Mouse (Mus musculus) embryonic facial prominence, embryonic 14.5 days (tissue): Measurements from ENCODE around the gene Ubr2. TPM values are rescaled to one million over a fixed set of nuclear protein-coding genes. Genes with fewer than 3 reads are reported as not detected.
A peak's percentile ranks its signal among the peaks of the same experiment; 100 is the strongest.

Source experiments
- ATAC-seq: fragments of 200-750 bp; cut with Nextera tagmentation; 2 replicates; pipeline ENCODE4 v1.8.0; 2017; ENCODE audit warnings: low read depth, moderate number of reproducible peaks, moderate TSS enrichment
- DNase-seq: peaks from one replicate; pipeline ENCODE4 v3.0.0-alpha.2; 2015; ENCODE audit warnings: low spot score
- H3K27ac ChIP-seq: fragments of 300-500 bp; sonication (generic); replicated peaks from 2 replicates; pipeline ENCODE4 v1.5.1; 2014; ENCODE audit warnings: low read depth, mild to moderate bottlenecking, low read length, moderate library complexity
- H3K27me3 ChIP-seq: fragments of 300-500 bp; sonication (generic); replicated peaks from 2 replicates; pipeline ENCODE4 v1.6.1; 2014; ENCODE audit warnings: low read length; ENCODE audit not compliant: control insufficient read depth, insufficient read depth
- H3K36me3 ChIP-seq: fragments of 300-500 bp; sonication (generic); 2 replicates; pipeline ENCODE4 v1.6.1; 2014; ENCODE audit warnings: low read length, mixed read lengths; ENCODE audit not compliant: control insufficient read depth, insufficient read depth
- H3K4me1 ChIP-seq: fragments of 300-500 bp; sonication (generic); 2 replicates; pipeline ENCODE4 v1.6.1; 2014; ENCODE audit warnings: antibody characterized with exemption, low read length; ENCODE audit not compliant: control insufficient read depth, insufficient read depth
- H3K4me2 ChIP-seq: fragments of 300-500 bp; sonication (generic); 2 replicates; pipeline ENCODE4 v1.6.1; 2014; ENCODE audit warnings: low read depth, mild to moderate bottlenecking, low read length, moderate library complexity, mixed read lengths
- H3K4me3 ChIP-seq: fragments of 300-500 bp; sonication (generic); 2 replicates; pipeline ENCODE4 v1.5.1; 2014; ENCODE audit warnings: low read depth, mild to moderate bottlenecking, low read length
- H3K9ac ChIP-seq: fragments of 300-500 bp; sonication (generic); 2 replicates; pipeline ENCODE4 v1.6.1; 2014; ENCODE audit warnings: low read depth, mild to moderate bottlenecking, low read length, moderate library complexity, mixed read lengths
- H3K9me3 ChIP-seq: fragments of 300-500 bp; sonication (generic); 2 replicates; pipeline ENCODE4 v1.6.1; 2016; ENCODE audit warnings: low read length; ENCODE audit not compliant: control insufficient read depth
- WGBS: fragments of 180-500 bp; shearing (Covaris S2); extraction: QIAGEN DNeasy Blood & Tissue Kit; methylation state at CpG from one replicate; pipeline ENCODE4 v1.1.7; 2014; 5-methylcytosine and 5-hydroxymethylcytosine counted together
- polyA plus RNA-seq: library from polyadenylated mRNA; unstranded; fragments of >200 nt; fragmentation: Nextera tagmentation; extraction: Ambion mirVana; gene quantifications from 2 replicates; pipeline ENCODE4 v1.2.1, GENCODE M21; 2014

The Ubr2 gene
- polyA plus RNA-seq, 1 experiment from 2014 or later = 21.9 TPM

DNA sequence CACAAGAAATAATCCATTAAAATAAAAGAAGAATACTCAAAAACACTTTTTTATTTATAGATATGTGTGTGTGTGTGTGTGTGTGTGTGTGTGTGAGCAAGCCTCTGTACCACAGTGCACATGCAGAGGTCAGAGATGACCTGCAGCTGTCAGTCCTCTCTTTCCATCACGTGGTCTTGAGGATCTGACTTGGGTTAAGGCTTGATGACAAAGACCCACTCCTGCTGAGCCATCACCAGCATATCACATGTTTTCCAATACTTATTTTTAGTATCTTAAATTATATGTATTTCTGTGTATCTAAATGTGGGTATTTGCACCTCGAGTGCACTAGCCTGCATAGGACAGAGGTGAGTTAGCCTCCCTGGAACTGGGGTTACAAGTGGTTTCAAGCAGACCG is 14.7 kb downstream of the Ubr2 start:
- H3K4me1 ChIP-seq = no peaks in the 10 kb centered on the region
- no peak overlapping the region for H3K9ac ChIP-seq
- WGBS = 59% methylated on average over 3 of the region's 3 CpGs
- ATAC-seq = no peak; the same call in 1 of the 2 replicates
- peaks cover 69% of the 10 kb centered on the region for H3K36me3 ChIP-seq
- DNase-seq = no peak
- H3K27me3 ChIP-seq = no peaks in the 10 kb centered on the region
- H3K4me2 ChIP-seq = no peak overlapping the region
- no peak overlapping the region for H3K4me3 ChIP-seq
- H3K27ac ChIP-seq = no peak overlapping the region
- H3K9me3 ChIP-seq = no peaks in the 10 kb centered on the region

DNA sequence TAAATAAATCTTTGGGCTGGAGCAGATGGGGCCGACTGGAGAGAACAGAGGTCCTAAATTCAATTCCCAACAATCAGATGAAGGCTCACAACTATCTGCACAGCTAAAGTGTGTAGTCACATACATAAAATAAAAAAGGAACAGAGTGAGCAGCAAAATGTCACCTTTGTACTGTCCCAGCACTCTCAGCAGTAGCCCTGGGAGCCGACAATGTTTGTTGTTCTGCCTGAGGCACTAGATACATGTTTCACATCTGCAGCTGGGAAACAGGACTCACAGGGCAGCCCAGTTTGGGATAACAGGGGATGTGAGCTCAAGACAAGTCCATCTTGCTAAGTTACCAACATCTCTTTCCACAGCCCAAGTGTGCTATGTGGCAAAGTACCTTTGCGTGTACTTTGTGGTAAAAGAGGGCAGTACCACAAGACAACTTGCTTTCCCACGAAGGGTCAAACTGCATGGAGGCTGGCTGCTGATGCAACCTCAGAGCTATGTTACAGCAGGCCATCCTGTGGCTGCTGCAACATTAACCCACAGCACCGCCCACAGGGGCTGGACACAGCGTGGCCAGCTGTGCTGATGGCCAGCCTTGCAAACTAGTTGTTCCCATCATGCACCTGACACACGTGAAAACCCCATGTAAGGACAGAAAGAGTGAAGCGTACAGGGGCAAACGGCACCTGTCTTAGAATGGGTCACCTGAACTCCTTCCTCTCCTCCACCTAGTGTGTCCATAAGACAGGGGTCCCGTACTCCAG is 15.5 kb downstream of the Ubr2 start:
- Histone ChIP-seq H3K4me2 (no peak overlapping the region), H3K9me3 (no peaks in the 10 kb centered on the region), H3K4me1 (no peaks in the 10 kb centered on the region), H3K27ac (no peak overlapping the region), H3K27me3 (no peaks in the 10 kb centered on the region), H3K4me3 (no peak overlapping the region), H3K36me3 (peaks cover 69% of the 10 kb centered on the region), H3K9ac (no peak overlapping the region)
- no peak for ATAC-seq
- DNase-seq = no peak
- WGBS = 70% methylated on average over 10 of the region's 10 CpGs

DNA sequence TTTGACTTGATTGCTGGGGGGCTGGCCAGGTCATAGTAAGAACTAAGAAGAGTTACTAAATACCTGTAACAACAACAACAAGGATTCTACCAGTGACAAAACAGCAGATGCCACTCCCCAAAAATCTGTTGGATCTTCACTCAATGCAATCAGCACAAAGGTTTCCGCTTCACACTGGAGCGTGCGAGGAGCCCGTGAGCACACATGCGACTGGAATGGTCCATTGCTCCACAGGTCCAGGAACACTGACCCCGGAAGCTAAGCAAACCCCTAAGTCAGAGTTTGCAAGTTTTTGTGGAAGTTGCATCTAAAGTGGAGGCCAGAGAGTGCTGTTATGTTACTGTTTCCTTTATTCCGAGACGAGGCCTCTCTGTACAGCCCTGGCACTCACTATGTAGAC is 16.7 kb downstream of the Ubr2 start:
- H3K27me3 ChIP-seq = no peaks in the 10 kb centered on the region
- H3K9ac ChIP-seq = no peak overlapping the region
- no peak overlapping the region for H3K4me2 ChIP-seq
- DNase-seq (no peak), ATAC-seq (no peak)
- H3K4me3 ChIP-seq = no peak overlapping the region
- WGBS = 94% methylated on average over 8 of the region's 8 CpGs
- no peaks in the 10 kb centered on the region for H3K9me3 ChIP-seq
- no peak overlapping the region for H3K27ac ChIP-seq
- H3K36me3 ChIP-seq = peaks cover 68% of the 10 kb centered on the region
- H3K4me1 ChIP-seq = no peaks in the 10 kb centered on the region

DNA sequence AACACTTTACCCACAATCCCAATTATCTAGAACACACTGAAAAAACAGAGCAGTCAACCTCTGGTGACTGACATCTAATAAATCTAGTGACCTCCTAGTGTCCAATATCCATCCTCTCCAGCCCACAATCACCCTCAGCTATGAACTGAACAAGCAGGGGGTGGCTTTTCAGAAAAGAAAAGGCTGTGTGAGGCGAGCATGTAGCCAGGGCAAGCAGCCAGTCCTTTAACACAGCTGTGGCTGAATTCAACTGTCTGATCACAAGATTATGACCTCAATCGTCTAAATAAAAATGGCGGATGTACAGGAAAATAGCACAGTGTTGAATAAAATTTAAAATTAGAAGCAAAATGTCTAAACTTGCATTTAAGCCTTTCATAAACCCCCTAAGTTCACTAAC is 22.7 kb downstream of the Ubr2 start:
- no peaks in the 10 kb centered on the region for H3K9me3 ChIP-seq
- 86% methylated on average over 3 of the region's 3 CpGs for WGBS
- H3K4me3 ChIP-seq = no peak overlapping the region
- no peak overlapping the region for H3K9ac ChIP-seq
- DNase-seq (no peak), ATAC-seq (no peak)
- H3K27ac ChIP-seq = no peak overlapping the region
- H3K4me2 ChIP-seq = no peak overlapping the region
- no peaks in the 10 kb centered on the region for H3K4me1 ChIP-seq
- no peaks in the 10 kb centered on the region for H3K27me3 ChIP-seq
- peaks cover 94% of the 10 kb centered on the region for H3K36me3 ChIP-seq

DNA sequence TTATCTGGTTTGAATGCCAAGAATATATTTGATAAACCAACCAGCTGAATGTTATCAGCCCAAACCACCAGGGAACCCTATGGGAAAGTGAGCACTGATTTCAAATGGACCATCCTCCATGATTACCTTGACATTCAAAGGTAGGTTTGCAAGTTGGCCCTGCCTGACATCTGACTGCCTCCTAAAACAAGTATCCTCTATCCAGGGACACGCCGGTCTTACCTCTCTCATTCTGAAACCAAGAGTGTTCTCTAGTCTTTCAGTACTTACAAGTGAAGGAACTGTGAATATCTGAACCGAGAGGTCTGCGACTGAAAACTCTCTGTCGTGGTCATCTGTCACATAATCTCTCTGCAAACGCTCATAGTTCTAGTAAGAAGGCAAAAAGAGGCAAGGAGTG is 30.3 kb downstream of the Ubr2 start:
- WGBS = 94% methylated on average over 6 of the region's 6 CpGs
- no peak overlapping the region for H3K9ac ChIP-seq
- ATAC-seq (no peak), DNase-seq (no peak)
- H3K4me2 ChIP-seq = no peak overlapping the region
- H3K27me3 ChIP-seq = no peaks in the 10 kb centered on the region
- H3K9me3 ChIP-seq = no peaks in the 10 kb centered on the region
- no peak overlapping the region for H3K27ac ChIP-seq
- H3K36me3 ChIP-seq = peaks cover 100% of the 10 kb centered on the region
- H3K4me1 ChIP-seq = no peaks in the 10 kb centered on the region
- no peak overlapping the region for H3K4me3 ChIP-seq

DNA sequence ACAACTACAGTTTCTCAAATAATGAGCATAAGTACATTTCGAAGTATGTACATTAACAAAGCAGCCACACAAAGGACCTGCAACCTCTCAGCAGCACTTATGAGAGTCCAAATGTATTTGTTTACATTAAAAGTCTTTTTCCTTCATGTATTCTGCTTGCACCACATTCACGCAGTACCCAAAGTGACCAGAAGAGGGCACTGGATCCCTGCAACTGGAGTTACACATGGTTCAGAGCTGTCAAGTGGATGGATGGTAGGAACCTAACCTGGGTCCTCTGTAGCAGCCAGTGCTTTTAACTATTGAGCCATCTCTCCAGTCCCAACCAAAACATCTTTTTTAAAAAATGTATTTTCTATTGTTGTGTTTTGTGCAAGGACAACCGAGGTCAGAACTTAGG is 35.2 kb downstream of the Ubr2 start:
- ATAC-seq (no peak), DNase-seq (peak; percentile 35)
- Histone ChIP-seq H3K4me1 (no peaks in the 10 kb centered on the region), H3K4me2 (no peak overlapping the region), H3K9me3 (no peaks in the 10 kb centered on the region), H3K27ac (no peak overlapping the region), H3K4me3 (no peak overlapping the region), H3K9ac (no peak overlapping the region), H3K36me3 (peaks cover 98% of the 10 kb centered on the region), H3K27me3 (no peaks in the 10 kb centered on the region)
- WGBS = 64% methylated on average over 3 of the region's 3 CpGs

DNA sequence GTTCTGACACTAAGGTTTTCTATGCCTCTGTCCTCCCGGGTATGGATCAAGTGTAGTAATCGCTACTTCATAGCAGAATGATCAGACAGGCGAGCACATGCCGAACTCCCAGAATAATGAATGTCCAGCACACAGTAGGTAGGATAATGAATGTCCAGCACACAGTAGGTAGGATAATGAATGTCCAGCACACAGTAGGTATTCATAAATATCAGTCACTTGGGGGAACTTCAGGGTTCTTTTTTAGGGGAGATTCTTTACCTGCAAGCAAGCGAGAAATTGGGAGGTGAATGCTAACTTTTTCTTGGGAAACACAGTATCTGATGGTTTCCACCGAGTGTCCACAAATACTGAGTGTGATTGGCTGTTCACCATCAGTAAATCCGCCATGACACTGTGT is 37.8 kb downstream of the Ubr2 start:
- 95% methylated on average over 7 of the region's 7 CpGs for WGBS

DNA sequence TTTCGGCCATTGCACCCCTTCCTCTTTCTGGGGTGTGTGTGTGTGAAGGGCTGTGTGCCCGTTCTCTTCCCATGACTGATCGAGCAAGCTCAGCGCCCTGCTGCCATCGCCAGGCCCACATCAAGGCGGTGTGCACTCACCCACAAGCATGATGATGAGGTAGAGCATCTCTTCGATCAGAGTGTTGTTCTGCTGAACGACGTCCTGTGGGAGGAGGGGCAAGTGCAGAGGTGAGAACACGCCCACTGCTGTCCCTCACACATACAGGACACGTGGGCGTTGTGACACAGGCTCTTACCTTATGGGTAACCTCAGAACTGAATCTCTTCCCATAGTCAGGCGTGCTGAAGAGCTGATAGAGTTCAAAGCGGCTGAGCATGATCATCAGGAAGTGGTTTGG is 43.5 kb downstream of the Ubr2 start:
- DNase-seq (no peak), ATAC-seq (no peak)
- Histone ChIP-seq H3K27me3 (no peaks in the 10 kb centered on the region), H3K4me1 (no peaks in the 10 kb centered on the region), H3K9me3 (no peaks in the 10 kb centered on the region), H3K4me2 (no peak overlapping the region), H3K9ac (no peak overlapping the region), H3K36me3 (peaks cover 100% of the 10 kb centered on the region), H3K27ac (no peak overlapping the region), H3K4me3 (no peak overlapping the region)
- WGBS = 87% methylated on average over 14 of the region's 14 CpGs

More for the DNA sequence above, 37.8 kb downstream of the Ubr2 start:
- peaks cover 98% of the 10 kb centered on the region for H3K36me3 ChIP-seq
- no peak overlapping the region for H3K27ac ChIP-seq
- H3K4me1 ChIP-seq = no peaks in the 10 kb centered on the region
- no peak overlapping the region for H3K4me2 ChIP-seq
- ATAC-seq (no peak), DNase-seq (no peak)
- H3K9me3 ChIP-seq = no peaks in the 10 kb centered on the region
- no peak overlapping the region for H3K9ac ChIP-seq
- H3K4me3 ChIP-seq = no peak overlapping the region
- H3K27me3 ChIP-seq = no peaks in the 10 kb centered on the region

DNA sequence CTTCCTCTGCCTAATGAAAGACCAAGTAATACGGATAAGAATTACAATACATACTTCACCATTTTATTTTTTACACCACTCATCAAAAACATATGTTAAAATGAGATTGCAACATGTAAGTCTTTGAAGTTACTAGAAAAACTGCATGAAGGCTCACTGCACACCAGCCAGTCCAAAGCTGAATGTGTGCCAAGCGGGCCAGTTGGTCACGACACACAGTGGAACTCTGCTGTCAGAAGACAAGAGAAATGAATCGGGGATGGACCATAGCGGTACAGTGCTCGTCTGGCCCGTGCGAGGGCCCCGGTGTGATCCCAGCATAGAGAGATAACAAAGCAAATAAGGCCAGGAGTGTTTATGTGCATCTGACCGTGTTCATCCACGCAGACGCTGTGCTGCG is 47.2 kb downstream of the Ubr2 start:
- no peak overlapping the region for H3K27ac ChIP-seq
- ATAC-seq (no peak), DNase-seq (no peak)
- no peak overlapping the region for H3K9ac ChIP-seq
- H3K9me3 ChIP-seq = no peaks in the 10 kb centered on the region
- no peaks in the 10 kb centered on the region for H3K4me1 ChIP-seq
- 88% methylated on average over 13 of the region's 13 CpGs for WGBS
- no peak overlapping the region for H3K4me2 ChIP-seq
- H3K27me3 ChIP-seq = no peaks in the 10 kb centered on the region
- H3K36me3 ChIP-seq = peaks cover 100% of the 10 kb centered on the region
- H3K4me3 ChIP-seq = no peak overlapping the region
